Mouse (Mus musculus): ENCODE data around the gene Olfr54. TPM values are rescaled to one million over a fixed set of nuclear protein-coding genes. Genes with fewer than 3 reads are reported as not detected.
"Not testable (repeated sequence)": the region's sequence is repeated elsewhere in the genome, so short reads cannot be mapped to it uniquely, and the experiment has no call there.

Gene Olfr54
- polyA plus RNA-seq, 1 experiment from 2014 or later, result not detected

- ATAC-seq (replicated peaks), result no peak
- Histone ChIP-seq H3K36me3 (replicated peaks) (no peaks in the 10 kb centered on the region), H3K9me3 (no peaks in the 10 kb centered on the region), H3K4me2 (no peak overlapping the region), H3K27ac (no peak overlapping the region), H3K9ac (no peak overlapping the region), H3K4me3 (no peak overlapping the region), H3K4me1 (no peaks in the 10 kb centered on the region), H3K27me3 (replicated peaks) (no peaks in the 10 kb centered on the region)
- 95% methylated on average over 2 of the region's 2 CpGs for WGBS
These were observed 21.9 kb downstream of the Olfr54 start for GRCm38 (mm10) chr11:51035951-51036350.

- H3K4me2 ChIP-seq; ATAC-seq (replicated peaks): not testable (repeated sequence)
These were observed 30.7 kb downstream of the Olfr54 start for GRCm38 (mm10) chr11:51044776-51045175.

GRCm38 (mm10) chr11:51047809-51048208, 33.8 kb downstream of the Olfr54 start, which contains the start of gene Olfr1375:
Gene Olfr1375, plus strand, starts transcription at chr11:51048109.
- 80% methylated on average over 3 of the region's 3 CpGs for whole genome bisulfite sequencing
- not testable (repeated sequence) for H3K9ac ChIP-seq; H3K36me3 ChIP-seq (replicated peaks); H3K27ac ChIP-seq; H3K27me3 ChIP-seq (replicated peaks); H3K4me1 ChIP-seq; H3K9me3 ChIP-seq; H3K4me2 ChIP-seq; ATAC-seq (replicated peaks); H3K4me3 ChIP-seq

More at GRCm38 (mm10) chr11:51044776-51045175, 30.7 kb downstream of the Olfr54 start:
- not testable (repeated sequence) for H3K27ac ChIP-seq; H3K27me3 ChIP-seq (replicated peaks); H3K36me3 ChIP-seq (replicated peaks); H3K4me3 ChIP-seq; H3K9ac ChIP-seq; H3K9me3 ChIP-seq; H3K4me1 ChIP-seq
- 88% methylated on average over 3 of the region's 3 CpGs for WGBS

GRCm38 (mm10) chr11:51051678-51052077, 37.6 kb downstream of the Olfr54 start:
- H3K9ac ChIP-seq, result no peak overlapping the region
- no peak overlapping the region for H3K27ac ChIP-seq
- no peak overlapping the region for H3K4me3 ChIP-seq
- no peaks in the 10 kb centered on the region for H3K4me1 ChIP-seq
- no peaks in the 10 kb centered on the region for H3K36me3 ChIP-seq (replicated peaks)
- no peaks in the 10 kb centered on the region for H3K27me3 ChIP-seq (replicated peaks)
- no peaks in the 10 kb centered on the region for H3K9me3 ChIP-seq
- no peak for ATAC-seq (replicated peaks)
- WGBS, result 68% methylated on average over 2 of the region's 2 CpGs
- H3K4me2 ChIP-seq, result no peak overlapping the region

GRCm38 (mm10) chr11:51053230-51053629, 39.2 kb downstream of the Olfr54 start:
- Histone ChIP-seq H3K9ac (no peak overlapping the region), H3K4me1 (no peaks in the 10 kb centered on the region), H3K4me2 (no peak overlapping the region), H3K9me3 (no peaks in the 10 kb centered on the region), H3K4me3 (no peak overlapping the region), H3K27me3 (replicated peaks) (no peaks in the 10 kb centered on the region), H3K36me3 (replicated peaks) (no peaks in the 10 kb centered on the region), H3K27ac (no peak overlapping the region)
- WGBS, result 65% methylated on average over 3 of the region's 3 CpGs
- no peak for ATAC-seq (replicated peaks)

GRCm38 (mm10) chr11:51059151-51059571, 45.1 kb downstream of the Olfr54 start, which contains the start of gene Zfp354a:
Gene Zfp354a, plus strand, starts transcription at chr11:51059257.
- under 1% methylated on average over 32 of the region's 32 CpGs for WGBS

GRCm38 (mm10) chr11:51059640-51060039, 45.6 kb downstream of the Olfr54 start:
- peak overlapping the region; percentile 77 for H3K4me2 ChIP-seq
- H3K9me3 ChIP-seq, result no peaks in the 10 kb centered on the region
- peak overlapping the region; percentile 85 for H3K4me3 ChIP-seq
- peak overlapping the region; percentile 90 for H3K9ac ChIP-seq
- H3K27ac ChIP-seq, result peak overlapping the region; percentile 80; the same call in 1 of the 2 replicates
- H3K36me3 ChIP-seq (replicated peaks), result peaks cover 8% of the 10 kb centered on the region; the same call in 1 of the 2 replicates
- peaks cover 11% of the 10 kb centered on the region for H3K4me1 ChIP-seq
- H3K27me3 ChIP-seq (replicated peaks), result no peaks in the 10 kb centered on the region
- no peak for ATAC-seq (replicated peaks)
- WGBS, result 13% methylated on average over 14 of the region's 14 CpGs

More at GRCm38 (mm10) chr11:51059151-51059571, 45.1 kb downstream of the Olfr54 start, which contains the start of gene Zfp354a:
- Histone ChIP-seq H3K4me2 (peak within 1 kb of the TSS; percentile 77), H3K9ac (peak within 1 kb of the TSS; percentile 90), H3K9me3 (no peaks in the 10 kb centered on the region), H3K27me3 (replicated peaks) (no peaks in the 10 kb centered on the region), H3K27ac (peak within 1 kb of the TSS; percentile 80), H3K4me1 (peaks cover 11% of the 10 kb centered on the region), H3K36me3 (replicated peaks) (peaks cover 5% of the 10 kb centered on the region; the same call in 1 of the 2 replicates), H3K4me3 (peak within 1 kb of the TSS; percentile 85)
- ATAC-seq (replicated peaks), result peak; percentile 95

- H3K4me3 ChIP-seq, result no peak overlapping the region
- no peaks in the 10 kb centered on the region for H3K27me3 ChIP-seq (replicated peaks)
- H3K4me2 ChIP-seq, result no peak overlapping the region
- H3K9me3 ChIP-seq, result no peaks in the 10 kb centered on the region
- H3K27ac ChIP-seq, result no peak overlapping the region
- WGBS, result 91% methylated on average over 6 of the region's 6 CpGs
- no peak overlapping the region for H3K9ac ChIP-seq
- ATAC-seq (replicated peaks), result no peak
- H3K36me3 ChIP-seq (replicated peaks), result peaks cover 8% of the 10 kb centered on the region; the same call in 1 of the 2 replicates
- peaks cover 11% of the 10 kb centered on the region for H3K4me1 ChIP-seq
These were observed 46.9 kb downstream of the Olfr54 start for GRCm38 (mm10) chr11:51060981-51061380.

GRCm38 (mm10) chr11:51063276-51063675, 49.2 kb downstream of the Olfr54 start:
- no peak for ATAC-seq (replicated peaks)
- H3K9ac ChIP-seq, result no peak overlapping the region
- H3K4me2 ChIP-seq, result no peak overlapping the region
- no peak overlapping the region for H3K4me3 ChIP-seq
- peaks cover 28% of the 10 kb centered on the region for H3K36me3 ChIP-seq (replicated peaks)
- no peak overlapping the region for H3K27ac ChIP-seq
- H3K27me3 ChIP-seq (replicated peaks), result no peaks in the 10 kb centered on the region
- no peaks in the 10 kb centered on the region for H3K9me3 ChIP-seq
- WGBS, result 93% methylated on average over 7 of the region's 7 CpGs
- H3K4me1 ChIP-seq, result peaks cover 11% of the 10 kb centered on the region

GRCm38 (mm10) chr11:51063841-51064240, 49.8 kb downstream of the Olfr54 start:
- ATAC-seq (replicated peaks), result no peak
- Histone ChIP-seq H3K4me3 (no peak overlapping the region), H3K36me3 (replicated peaks) (peaks cover 32% of the 10 kb centered on the region), H3K4me1 (peaks cover 11% of the 10 kb centered on the region), H3K27ac (no peak overlapping the region), H3K9ac (no peak overlapping the region), H3K9me3 (0 out of 2 replicates have a peak, but pooled peaks cover under 1% of the 10 kb centered on the region), H3K27me3 (replicated peaks) (no peaks in the 10 kb centered on the region), H3K4me2 (no peak overlapping the region)
- 98% methylated on average over 8 of the region's 8 CpGs for WGBS

Other genes starting within 250 kb of the Olfr54 start
- 62.3 and 64.4 TPM in 2 replicates for gene Zfp354c, start 186.5 kb upstream of the Olfr54 start, polyA plus RNA-seq (2015; fragmentation: Nextera tagmentation; extraction: Ambion mirVana)
- 1.5 and 2.0 TPM in 2 replicates for gene Zfp879, start 172.7 kb upstream of the Olfr54 start, polyA plus RNA-seq (2015; fragmentation: Nextera tagmentation; extraction: Ambion mirVana)
- gene Grm6, start 163.6 kb upstream of the Olfr54 start, polyA plus RNA-seq (2015; fragmentation: Nextera tagmentation; extraction: Ambion mirVana), result 0.10 and 0.13 TPM in 2 replicates
- 12.9 and 13.0 TPM in 2 replicates for gene Zfp454, start 126.6 kb upstream of the Olfr54 start, polyA plus RNA-seq (2015; fragmentation: Nextera tagmentation; extraction: Ambion mirVana)
- gene Zfp2, start 98.1 kb upstream of the Olfr54 start, polyA plus RNA-seq (2015; fragmentation: Nextera tagmentation; extraction: Ambion mirVana), result 48.9 and 57.4 TPM in 2 replicates
- gene Zfp354b, start 82.6 kb upstream of the Olfr54 start, polyA plus RNA-seq (2015; fragmentation: Nextera tagmentation; extraction: Ambion mirVana), result 3.6 and 5.2 TPM in 2 replicates
- not detected in 2 replicates for gene 4933414I15Rik, start 70.5 kb upstream of the Olfr54 start, polyA plus RNA-seq (2015; fragmentation: Nextera tagmentation; extraction: Ambion mirVana)
- gene Prop1, start 60.5 kb upstream of the Olfr54 start, polyA plus RNA-seq (2015; fragmentation: Nextera tagmentation; extraction: Ambion mirVana), result not detected in 2 replicates
- not detected in 2 replicates for gene Olfr1378, start 47.7 kb upstream of the Olfr54 start, polyA plus RNA-seq (2015; fragmentation: Nextera tagmentation; extraction: Ambion mirVana)
- gene Olfr1377, start 32.3 kb upstream of the Olfr54 start, polyA plus RNA-seq (2015; fragmentation: Nextera tagmentation; extraction: Ambion mirVana), result not detected in 2 replicates
- not detected in 2 replicates for gene Olfr51, start 10.6 kb upstream of the Olfr54 start, polyA plus RNA-seq (2015; fragmentation: Nextera tagmentation; extraction: Ambion mirVana)
- not detected in 2 replicates for gene Olfr1375, start 33.9 kb downstream of the Olfr54 start, polyA plus RNA-seq (2015; fragmentation: Nextera tagmentation; extraction: Ambion mirVana)
- 14.8 and 15.1 TPM in 2 replicates for gene Zfp354a, start 45.0 kb downstream of the Olfr54 start, polyA plus RNA-seq (2015; fragmentation: Nextera tagmentation; extraction: Ambion mirVana)
- not detected in 2 replicates for gene Gm12569, start 206.2 kb downstream of the Olfr54 start, polyA plus RNA-seq (2015; fragmentation: Nextera tagmentation; extraction: Ambion mirVana)
- 135 and 146 TPM in 2 replicates for gene Clk4, start 247.5 kb downstream of the Olfr54 start, polyA plus RNA-seq (2015; fragmentation: Nextera tagmentation; extraction: Ambion mirVana)
- 0.47 and 0.54 TPM in 2 replicates for gene BC049762, start 248.8 kb downstream of the Olfr54 start, polyA plus RNA-seq (2015; fragmentation: Nextera tagmentation; extraction: Ambion mirVana)

Data from midbrain, embryonic 15.5 days (tissue).